In the genomic region with DNA sequence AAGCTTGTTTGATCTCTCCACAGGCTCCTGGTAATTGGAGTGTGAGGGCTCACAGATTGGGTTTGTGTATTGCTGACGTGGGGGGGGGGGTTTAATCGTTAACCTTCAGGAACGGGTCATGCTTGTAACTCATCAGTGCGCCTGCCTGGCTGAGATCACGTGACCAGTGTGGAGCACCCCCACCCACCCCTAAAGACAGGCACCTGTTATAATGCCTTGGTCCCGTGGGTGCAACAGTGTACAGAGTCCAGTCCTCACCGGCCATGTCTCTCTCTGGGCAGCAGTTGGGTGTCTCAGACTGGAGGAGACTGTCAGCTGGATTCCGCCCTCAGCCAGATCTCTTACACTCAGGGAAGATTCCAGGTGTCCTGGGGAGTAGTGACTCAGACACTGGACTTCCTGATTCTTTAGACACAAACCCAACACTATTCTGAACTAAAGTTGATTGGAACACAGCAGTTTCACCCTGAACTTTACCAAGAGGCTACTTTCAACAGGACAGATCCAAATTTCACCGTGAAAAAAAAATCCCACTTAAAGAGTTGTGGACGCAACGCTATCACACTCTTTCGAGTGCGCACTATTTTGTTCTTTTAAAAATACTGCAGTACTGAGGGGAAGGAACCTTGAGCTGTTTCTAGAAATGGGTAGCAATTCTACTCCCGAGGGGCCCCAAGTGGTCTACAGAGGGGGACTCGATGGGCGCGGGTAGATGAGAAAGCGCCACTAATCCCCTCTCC, we compare ENCODE assay signal across 10 mouse cellular contexts. TPM values are rescaled to one million over a fixed set of nuclear protein-coding genes. Genes with fewer than 3 reads are reported as not detected.
DNase-seq lines count a peak whose midpoint lies in the region; ATAC-seq and TF ChIP-seq lines count a peak whose summit lies in the region.
"Had no signal": no experiment of that assay in that cellular context is flagged by ENCODE, and none has a peak within 500 bp of the region (broad histone marks: within the 10 kb centered on the region; RNA-seq: fewer than 3 reads in every experiment).

No protein-coding gene starts in this region.

- H3K9me3 ChIP-seq in hindbrain, embryonic 13.5 days = no peaks in the 10 kb centered on the region
- H3K9me3 ChIP-seq in limb, embryonic 15.5 days = no peaks in the 10 kb centered on the region

- peak; percentile 64; the same call in 1 of the 2 replicates for TF ChIP-seq POLR2A in small intestine, adult 2 months (IDR thresholded peaks at IDR 0.05; ENCODE audit: low read depth, low read length)

- H3K4me1 ChIP-seq in hindbrain, embryonic 13.5 days (replicated peaks) = peaks cover 36% of the 10 kb centered on the region
- H3K4me1 ChIP-seq in limb, embryonic 15.5 days = peaks cover 32% of the 10 kb centered on the region
- no peaks in the 10 kb centered on the region; the same call in 1 of the 2 replicates for H3K4me1 ChIP-seq in small intestine, adult 2 months (ENCODE audit: control insufficient read depth, insufficient read depth, insufficient read length, low read length)

- peak overlapping the region; percentile 81 for H3K9ac ChIP-seq in hindbrain, embryonic 13.5 days
- H3K9ac ChIP-seq in limb, embryonic 15.5 days = no peak overlapping the region

- peak overlapping the region; percentile 95 for H3K4me2 ChIP-seq in hindbrain, embryonic 13.5 days
- H3K4me2 ChIP-seq in limb, embryonic 15.5 days = peak overlapping the region; percentile 98

- no peak overlapping the region for H3K27ac ChIP-seq in hindbrain, embryonic 13.5 days
- no peak overlapping the region for H3K27ac ChIP-seq in limb, embryonic 15.5 days
- peak overlapping the region; percentile 78 for H3K27ac ChIP-seq in small intestine, adult 2 months (ENCODE audit: insufficient read depth, low read depth, low read length)

- ATAC-seq in hindbrain, embryonic 13.5 days (ENCODE audit: low FRiP score) = no peak
- no peak for ATAC-seq in limb, embryonic 15.5 days (ENCODE audit: insufficient number of reproducible peaks, low FRiP score, low TSS enrichment, low read depth)
- ATAC-seq in megakaryocyte progenitor cell, adult 5-6 weeks (replicated peaks; ENCODE audit: poor library complexity) = no peak

- peak; percentile 91 for DNase-seq in heart, adult 11 months
- DNase-seq in heart, adult 8-10 months (ENCODE audit: low spot score) = no peak
- peak; percentile 58 for DNase-seq in brain, adult 2 months (ENCODE audit: low read depth, low spot score)
- DNase-seq in cerebellum, adult 9-10 months = no peak

- H3K4me3 ChIP-seq in hindbrain, embryonic 13.5 days = peak overlapping the region; percentile 69
- H3K4me3 ChIP-seq in limb, embryonic 15.5 days = peak overlapping the region; percentile 59
- H3K4me3 ChIP-seq in small intestine, adult 2 months (ENCODE audit: low read depth, low read length) = peak overlapping the region; percentile 100

- WGBS in hindbrain, embryonic 13.5 days = 2% methylated on average over 18 of the region's 18 CpGs
- WGBS in limb, embryonic 15.5 days = 3% methylated on average over 18 of the region's 18 CpGs
- WGBS in small intestine, adult 2 months = 3% methylated on average over 18 of the region's 18 CpGs

- H3K36me3 ChIP-seq in hindbrain, embryonic 13.5 days = no peaks in the 10 kb centered on the region
- H3K36me3 ChIP-seq in limb, embryonic 15.5 days = no peaks in the 10 kb centered on the region
- peaks cover 7% of the 10 kb centered on the region for H3K36me3 ChIP-seq in small intestine, adult 2 months (ENCODE audit: control insufficient read depth, insufficient read depth, low read length)

- H3K27me3 ChIP-seq in hindbrain, embryonic 13.5 days = peaks cover 85% of the 10 kb centered on the region
- H3K27me3 ChIP-seq in limb, embryonic 15.5 days = peaks cover 68% of the 10 kb centered on the region
- no peaks in the 10 kb centered on the region for H3K27me3 ChIP-seq in small intestine, adult 2 months (ENCODE audit: control insufficient read depth, insufficient read depth, low read length)
- H3K27me3 ChIP-seq: CH12.LX had no signal

- TF ChIP-seq CTCF in small intestine, adult 2 months (IDR thresholded peaks at IDR 0.05; ENCODE audit: extremely low read depth, insufficient read length, insufficient replicate concordance, low read depth, low read length) = no peak

RNA-seq across cellular contexts. Expression of a gene that starts 1.6 kb away (rescaled TPM):
- total RNA-seq in heart, adult 8-10 months (2022) = 1 to 10 TPM in 2 of 4 experiments, under 1 TPM in 2; 0.94 to 1.3 (median 0.98) TPM
- 0.53 and 1.0 TPM in 2 replicates for polyA plus RNA-seq in hindbrain, embryonic 13.5 days (2015; fragmentation: Nextera tagmentation; extraction: Ambion mirVana)
- 0.58 and 1.4 TPM in 2 replicates for polyA plus RNA-seq in limb, embryonic 15.5 days (2015; fragmentation: Nextera tagmentation; extraction: Ambion mirVana)
- 11.1 and 43.8 TPM in 2 replicates for polyA plus RNA-seq in small intestine, adult 2 months (2012; rRNA removed)
- not detected in 2 replicates for total RNA-seq in megakaryocyte progenitor cell, adult 5-6 weeks (2015)
- not detected in 2 replicates for total RNA-seq in megakaryocyte progenitor cell, adult 5-6 weeks (2017)
- total RNA-seq: CH12.LX; hematopoietic stem cell, adult 5-6 weeks had no signal

Comparison
In these comparisons a context has a peak if more than half of its experiments do, and no peak if none do; other contexts are left out.
1. DNase-seq: peak in heart, adult 11 months (single experiment) and brain, adult 2 months (single experiment); none in heart, adult 8-10 months (single experiment) and cerebellum, adult 9-10 months (single experiment).
2. Peak in every context shown above with its lines, with median percentiles within 50 percentile points of each other: H3K4me3 ChIP-seq.